Mouse (Mus musculus) T-helper 2 cell (primary cell): ENCODE measurements around the gene Proser3.
"Not testable (repeated sequence)": the region's sequence is repeated elsewhere in the genome, so short reads cannot be mapped to it uniquely, and the experiment has no call there.

Experiments
- in situ Hi-C: fragments of 300-600 bp; cut with MboI, MseI; formaldehyde crosslinking; loops from one replicate; pipeline ENCODE4 v1.15.1; 2025; ENCODE audit warnings: high pct_unique_total_duplicates

Gene Proser3

GRCm38 (mm10) chr7:30544327-30544726, 7.8 kb downstream of the Proser3 start:
- in situ Hi-C loops: no loop called here

- in situ Hi-C loops: no loop called here
These were observed 11.5 kb downstream of the Proser3 start for GRCm38 (mm10) chr7:30540572-30540971.

DNA sequence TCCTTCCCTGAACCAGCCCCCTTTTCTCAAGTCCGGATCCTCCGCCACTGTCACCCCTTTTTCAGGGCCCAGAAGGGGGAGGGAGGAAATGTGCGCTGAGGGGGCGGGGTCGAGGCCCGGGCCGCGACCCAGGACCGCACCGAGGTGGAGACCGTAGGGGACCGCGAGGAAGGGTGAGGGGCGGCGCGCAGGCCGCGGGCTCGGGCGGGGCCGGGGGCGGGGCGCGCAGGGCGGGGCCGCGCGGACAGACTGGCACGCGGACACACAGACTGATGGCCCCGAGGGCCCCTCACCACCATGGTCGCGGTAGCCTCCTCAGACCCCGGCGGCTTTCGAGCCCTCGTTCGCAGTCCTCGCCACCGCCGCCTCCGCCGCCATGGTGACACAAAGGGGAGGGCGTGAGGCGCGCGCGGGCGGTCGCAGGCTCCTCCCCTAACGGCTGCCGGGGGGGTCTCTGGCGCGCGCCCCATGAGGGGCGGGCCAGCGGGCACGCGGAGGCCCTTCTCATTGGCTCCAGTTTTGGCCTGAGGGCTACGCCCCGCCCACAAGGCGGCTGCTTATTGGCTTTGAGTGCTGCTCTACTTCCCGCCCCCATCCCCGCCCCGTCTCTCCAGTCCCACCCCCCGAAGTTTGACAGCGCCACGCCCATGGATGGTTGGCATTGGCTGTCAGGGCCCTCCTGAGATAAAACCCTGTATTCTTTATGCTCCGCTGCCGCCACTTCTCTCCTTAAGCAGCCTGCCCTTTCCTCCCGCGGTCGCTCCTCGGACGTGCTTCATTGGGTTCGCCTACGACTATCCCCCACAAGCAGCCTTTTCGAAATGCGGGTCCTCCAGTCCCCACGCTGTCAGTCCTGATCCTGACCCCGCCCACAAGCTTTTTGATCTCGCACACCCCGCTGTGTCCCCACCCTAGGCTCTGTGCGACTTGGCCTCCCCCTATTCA, 17.2 kb downstream of the Proser3 start, which contains the start of gene Arhgap33:
Gene Arhgap33 (minus strand): TSS at position 428 of the 945 bp plus-strand sequence.
- in situ Hi-C loops: no loop called here

DNA sequence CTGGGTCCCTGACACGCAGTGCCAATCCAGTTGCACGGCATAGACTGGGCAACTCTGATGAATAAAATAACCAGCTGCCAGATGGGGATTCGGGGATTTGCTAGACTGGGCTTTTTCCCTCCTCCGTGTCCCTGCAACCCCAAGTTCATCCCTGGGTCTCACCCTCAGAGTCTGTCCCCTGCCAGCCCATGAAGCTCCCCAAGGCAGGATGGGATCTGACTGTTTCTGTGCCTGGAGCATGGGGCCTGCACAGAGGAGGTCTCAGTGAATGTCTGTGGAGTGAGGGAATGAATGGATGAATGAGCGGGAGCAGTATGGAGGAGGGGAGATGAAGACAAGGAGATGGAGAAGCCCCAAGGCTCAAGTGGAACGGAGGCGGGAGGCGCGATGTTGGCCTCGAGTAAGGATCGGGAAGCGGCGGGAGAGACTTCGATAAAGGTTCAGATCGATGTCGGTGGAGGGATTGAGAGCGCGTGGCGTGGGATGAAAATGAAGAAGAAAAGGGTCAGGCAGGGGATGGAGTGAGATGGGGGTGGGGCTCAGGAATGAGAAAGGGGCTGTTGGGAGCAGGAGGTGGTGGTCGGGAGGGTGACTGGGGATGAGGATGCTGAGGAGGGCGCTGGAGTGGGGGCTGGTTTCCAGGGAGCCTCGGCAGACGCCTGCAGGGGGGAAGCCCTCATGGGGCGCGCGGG, 18.0 kb downstream of the Proser3 start:
- in situ Hi-C loops: no loop called here

GRCm38 (mm10) chr7:30532931-30533330, 19.2 kb downstream of the Proser3 start:
- in situ Hi-C loops: no loop called here

GRCm38 (mm10) chr7:30531291-30531815, 20.7 kb downstream of the Proser3 start:
- in situ Hi-C loops: no loop called here

DNA sequence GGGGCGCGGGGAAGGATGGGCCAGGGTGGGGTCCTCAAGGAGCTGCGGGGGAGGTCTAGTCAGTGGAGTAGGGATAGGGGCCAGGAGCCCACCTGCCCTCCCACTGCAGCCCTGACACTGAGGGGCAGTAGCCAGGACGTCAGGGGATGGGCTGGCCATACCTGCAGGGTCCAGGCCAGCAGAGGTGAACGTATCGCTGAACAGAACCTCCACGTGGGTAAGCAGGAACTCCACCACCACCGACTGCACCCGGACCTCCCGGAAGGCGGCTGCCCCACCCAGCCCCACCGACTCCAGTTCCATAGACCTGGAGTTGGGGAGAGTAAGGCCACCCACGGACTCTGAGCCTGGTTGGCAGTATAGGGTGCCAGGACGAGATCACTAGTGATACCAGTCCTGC, 25.1 kb downstream of the Proser3 start:
- in situ Hi-C loops: no loop called here

DNA sequence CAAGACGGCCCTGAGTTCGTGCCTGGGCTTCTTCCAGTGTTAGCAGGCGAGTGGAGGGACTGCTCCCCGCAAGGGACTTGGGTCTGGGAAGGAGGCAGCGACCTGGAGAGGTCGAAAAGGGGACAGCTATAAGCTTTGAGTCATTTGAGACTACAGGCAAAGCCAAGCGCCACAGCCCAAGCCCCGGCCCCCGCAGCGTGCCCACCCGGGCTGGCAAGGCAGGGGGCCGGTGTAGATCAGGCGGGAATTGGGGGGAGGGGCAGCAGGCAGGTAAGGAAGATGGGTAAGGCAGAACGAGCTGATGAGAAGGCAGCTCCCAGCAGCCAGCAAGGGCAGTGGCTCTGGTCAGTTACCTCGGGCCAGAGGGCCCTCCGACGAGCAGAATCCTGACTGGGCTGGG, 25.7 kb downstream of the Proser3 start:
- in situ Hi-C loops: no loop called here

DNA sequence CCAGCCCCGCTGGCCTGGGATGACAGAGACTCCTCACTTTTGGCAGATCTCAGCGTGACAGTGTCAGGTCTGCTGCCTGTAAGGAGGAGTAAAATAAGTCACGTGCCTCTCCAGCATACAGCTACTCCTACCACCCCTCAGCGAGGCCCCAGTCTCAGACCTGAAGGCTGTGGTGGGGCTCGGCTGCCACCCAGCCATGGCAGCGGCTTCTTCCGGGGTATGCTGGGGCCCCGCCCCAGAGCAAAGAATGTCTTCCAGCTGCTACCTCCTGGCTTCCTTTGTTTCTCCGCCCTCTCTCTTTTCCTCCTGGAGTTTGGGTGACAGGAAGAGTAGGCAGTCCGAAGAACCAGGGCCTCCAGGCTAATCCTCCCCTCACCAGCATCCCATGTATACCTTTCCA, 26.1 kb downstream of the Proser3 start:
- in situ Hi-C loops: no loop called here

- in situ Hi-C loops: loop anchor here (25.0 kb wide), 1 partner anchor 1112 kb away; no protein-coding TSS in a partner anchor
These were observed 27.6 kb downstream of the Proser3 start for GRCm38 (mm10) chr7:30524487-30524886.

GRCm38 (mm10) chr7:30522871-30523270, 29.2 kb downstream of the Proser3 start:
- in situ Hi-C loops: loop anchor here (25.0 kb wide), 1 partner anchor 1111 kb away; no protein-coding TSS in a partner anchor

DNA sequence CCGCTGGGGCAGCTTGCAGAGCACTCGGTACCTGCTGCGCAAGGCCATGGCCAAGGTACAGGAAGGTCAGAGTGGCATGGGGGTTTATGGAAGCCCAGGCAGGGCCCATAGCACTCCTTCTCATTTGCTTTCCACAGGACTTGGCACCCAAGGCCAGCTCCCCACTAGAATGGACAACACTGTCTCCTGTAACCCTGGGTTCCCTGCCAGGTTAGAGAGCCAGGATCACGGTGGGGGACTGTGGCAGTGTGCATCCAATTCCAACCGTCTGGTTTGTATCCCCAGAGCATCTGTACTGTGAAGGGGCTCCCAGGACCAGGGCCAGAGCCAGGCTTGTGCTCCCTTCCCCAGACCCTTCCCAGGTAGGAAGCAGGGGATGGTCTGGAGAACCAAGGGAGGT, 31.2 kb downstream of the Proser3 start:
- in situ Hi-C loops: loop anchor here (25.0 kb wide), 1 partner anchor 1109 kb away; no protein-coding TSS in a partner anchor

DNA sequence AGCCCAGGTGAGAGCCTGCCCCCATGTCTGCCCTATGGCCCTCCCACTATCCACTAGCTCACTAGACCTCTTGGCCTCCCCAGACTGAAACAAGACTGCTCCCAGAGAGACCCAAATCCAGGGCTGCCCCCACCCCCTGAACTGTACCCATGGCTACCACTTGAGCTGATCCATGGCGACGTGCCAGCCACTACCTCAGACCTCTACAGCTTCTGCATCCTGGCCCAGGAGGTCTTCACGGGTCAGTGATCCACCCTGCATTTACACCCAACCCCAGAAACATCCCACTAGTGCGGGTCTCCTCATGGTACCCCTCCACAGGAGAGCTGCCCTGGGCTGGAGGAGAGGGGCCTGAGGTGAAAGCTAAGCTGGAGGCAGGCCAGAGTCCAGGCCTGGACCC, 31.7 kb downstream of the Proser3 start:
- in situ Hi-C loops: loop anchor here (25.0 kb wide), 1 partner anchor 1108 kb away; no protein-coding TSS in a partner anchor

DNA sequence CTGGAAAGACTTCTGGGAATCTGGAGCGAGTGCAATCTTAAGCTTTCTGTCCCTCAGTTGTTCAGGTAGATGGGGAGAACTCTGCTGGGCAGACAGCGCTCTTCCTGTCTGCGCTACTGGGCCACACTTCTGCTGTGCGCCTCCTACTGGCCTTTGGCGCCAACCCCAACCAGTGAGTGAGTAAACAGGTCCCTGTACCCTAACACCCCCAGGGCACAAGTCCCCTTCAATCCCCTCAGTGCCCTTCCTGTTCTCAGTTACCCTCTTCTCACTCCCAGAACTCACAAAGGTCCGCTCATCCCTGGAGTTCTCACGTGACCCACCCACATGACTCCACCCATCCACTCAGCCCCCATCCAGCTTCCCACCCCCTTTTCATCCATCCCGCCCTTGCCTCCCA, 33.8 kb downstream of the Proser3 start:
- in situ Hi-C loops: loop anchor here (25.0 kb wide), 1 partner anchor 1106 kb away; no protein-coding TSS in a partner anchor

DNA sequence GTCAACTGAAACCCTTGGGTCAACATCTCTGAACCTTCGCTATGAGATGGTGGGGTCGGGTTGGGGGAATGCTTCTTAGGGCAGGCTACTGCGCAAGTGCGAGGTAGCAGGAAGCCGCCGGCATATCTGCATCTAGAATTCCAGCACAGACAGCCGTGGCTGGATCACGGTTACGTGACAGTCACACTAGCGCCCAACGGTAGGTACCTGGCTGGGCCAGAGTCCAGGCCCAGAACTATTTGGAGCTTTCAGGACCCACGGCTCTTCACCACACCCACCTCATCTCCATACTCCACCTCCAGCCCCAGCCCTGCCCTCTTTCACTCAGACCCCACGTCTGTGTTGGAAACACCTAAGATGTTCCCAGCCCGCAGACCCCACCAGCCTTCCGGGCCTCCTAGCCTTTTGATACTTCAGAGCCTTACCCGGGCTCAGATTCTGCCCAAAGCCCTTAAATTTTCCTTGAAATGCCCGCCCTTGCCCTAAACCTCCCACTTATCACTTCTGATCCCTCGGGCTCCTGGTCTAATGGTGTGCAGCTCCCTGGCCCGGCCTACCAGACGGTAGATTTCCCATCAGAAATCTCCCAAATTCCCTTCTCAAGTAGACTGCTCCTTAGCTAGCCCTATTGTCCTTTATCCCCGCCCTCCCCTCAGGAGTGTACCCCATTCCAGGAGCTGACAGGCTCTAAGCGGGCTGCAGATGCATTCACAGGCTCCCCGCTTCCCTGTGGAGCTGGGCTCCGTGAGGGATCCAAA, 36.9 kb downstream of the Proser3 start:
- in situ Hi-C loops: loop anchor here (25.0 kb wide), 1 partner anchor 1103 kb away; no protein-coding TSS in a partner anchor

DNA sequence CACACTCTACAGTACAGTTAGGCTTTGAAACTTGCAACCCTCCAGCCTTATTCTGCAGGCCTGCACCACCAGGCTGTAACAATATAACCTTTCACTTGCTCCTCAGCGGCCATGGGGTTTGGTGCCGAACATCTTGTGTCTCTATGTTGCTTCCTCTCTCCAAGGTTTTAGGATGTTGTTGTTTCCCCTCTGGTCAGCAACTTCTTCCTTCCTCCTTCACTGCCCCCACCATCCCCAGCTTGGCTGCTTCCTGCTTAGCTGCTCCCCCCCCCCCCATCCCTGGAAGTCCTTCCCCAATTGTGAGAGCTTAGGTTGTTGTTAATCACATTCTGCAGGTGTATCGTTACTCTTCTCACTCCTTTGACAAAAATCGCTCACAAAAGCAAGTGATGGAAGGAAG, 44.0 kb downstream of the Proser3 start:
- in situ Hi-C loops: loop anchor here (25.0 kb wide), 1 partner anchor 1096 kb away; no protein-coding TSS in a partner anchor

DNA sequence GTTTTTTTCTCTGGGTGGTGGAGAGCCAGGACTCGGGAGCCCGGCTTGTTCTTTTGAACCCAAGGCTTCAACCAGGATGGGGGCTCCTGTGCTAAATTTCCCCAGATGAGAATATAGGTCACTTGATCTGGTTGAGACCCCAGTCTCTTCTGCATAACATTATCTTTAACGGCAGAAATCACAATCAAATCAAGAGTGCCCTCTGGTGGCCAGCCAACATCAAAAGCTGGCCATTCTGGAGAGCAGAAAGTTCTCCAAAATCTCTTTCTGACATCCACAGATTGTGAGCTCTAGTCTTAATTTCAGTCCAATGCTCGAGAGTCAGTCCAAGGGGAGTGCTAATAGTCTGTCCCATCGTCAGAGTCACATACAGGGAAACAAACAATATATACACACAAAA, 50.9 kb downstream of the Proser3 start:
- in situ Hi-C loops: loop anchor here (25.0 kb wide), 1 partner anchor 1089 kb away; no protein-coding TSS in a partner anchor

DNA sequence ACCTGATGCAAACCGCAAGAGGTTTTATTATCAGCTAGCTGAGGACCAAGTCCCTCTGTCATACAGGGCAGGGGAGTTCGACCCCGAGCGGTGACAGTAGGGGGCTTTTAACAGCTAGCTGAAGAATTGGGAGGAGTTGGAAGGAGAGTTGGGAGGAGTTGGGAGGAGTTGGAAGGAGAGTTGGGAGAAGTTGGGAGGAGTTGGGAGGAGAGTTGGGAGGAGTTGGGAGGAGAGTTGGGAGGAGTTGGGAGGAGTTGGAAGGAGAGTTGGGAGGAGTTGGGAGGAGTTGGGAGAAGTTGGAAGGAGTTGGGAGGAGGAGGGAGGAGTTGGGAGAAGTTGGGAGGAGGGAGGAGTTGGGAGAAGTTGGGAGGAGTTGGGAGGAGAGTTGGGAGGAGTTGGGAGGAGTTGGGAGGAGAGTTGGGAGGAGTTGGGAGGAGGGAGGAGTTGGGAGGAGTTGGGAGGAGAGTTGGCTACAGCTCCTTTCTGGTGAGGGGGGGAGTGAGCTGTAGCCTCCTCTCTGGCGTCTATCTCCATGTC, 56.5 kb downstream of the Proser3 start:
- in situ Hi-C loops: not testable (repeated sequence)

- in situ Hi-C loops: loop anchor here (5.0 kb wide), 1 partner anchor 119 kb away; the partner anchor contains the start of gene Upk1a
These were observed 58.6 kb downstream of the Proser3 start, which contains the start of gene Prodh2 for GRCm38 (mm10) chr7:30493401-30493931. Gene Prodh2, plus strand, starts transcription at chr7:30493622.

- in situ Hi-C loops: loop anchor here (5.0 kb wide), 1 partner anchor 120 kb away; the partner anchor contains the start of gene Upk1a
These were observed 59.3 kb downstream of the Proser3 start for GRCm38 (mm10) chr7:30492765-30493164.
